Mouse (Mus musculus) retina, adult 2 months (tissue): ENCODE results near the gene Kif9.

Experiments used
- DNase-seq: peaks from one replicate; pipeline ENCODE4 v3.0.0-alpha.2; 2012; ENCODE audit warnings: low read depth, low spot score

Kif9 gene

GRCm38 (mm10) chr9:110476124-110477091, at the start of gene Kif9, which contains the start of gene Klhl18:
Gene Kif9 (plus strand): TSS chr9:110476958.
Gene Klhl18 (minus strand): TSS chr9:110476694.
- peak; percentile 90 for DNase-seq

GRCm38 (mm10) chr9:110431241-110431640, 45.5 kb upstream of the Kif9 start:
- DNase-seq, result no peak

GRCm38 (mm10) chr9:110433045-110433444, 43.7 kb upstream of the Kif9 start:
- no peak for DNase-seq

GRCm38 (mm10) chr9:110436041-110436440, 40.7 kb upstream of the Kif9 start:
- no peak for DNase-seq

GRCm38 (mm10) chr9:110440049-110440448, 36.7 kb upstream of the Kif9 start:
- DNase-seq, result no peak

GRCm38 (mm10) chr9:110440559-110440958, 36.2 kb upstream of the Kif9 start:
- no peak for DNase-seq

- no peak for DNase-seq
Measured at GRCm38 (mm10) chr9:110448356-110448755, 28.4 kb upstream of the Kif9 start.

GRCm38 (mm10) chr9:110448857-110449617, 27.7 kb upstream of the Kif9 start:
- DNase-seq, result peak; percentile 83

GRCm38 (mm10) chr9:110452523-110452922, 24.2 kb upstream of the Kif9 start:
- no peak for DNase-seq

- no peak for DNase-seq
Measured at GRCm38 (mm10) chr9:110457926-110458325, 18.8 kb upstream of the Kif9 start.

GRCm38 (mm10) chr9:110459145-110459727, 17.5 kb upstream of the Kif9 start:
- no peak for DNase-seq

- no peak for DNase-seq
Measured at GRCm38 (mm10) chr9:110460884-110461815, 15.6 kb upstream of the Kif9 start.

- DNase-seq, result peak; percentile 89
Measured at GRCm38 (mm10) chr9:110462321-110462720, 14.4 kb upstream of the Kif9 start.

GRCm38 (mm10) chr9:110463983-110464591, 12.7 kb upstream of the Kif9 start:
- DNase-seq, result no peak

GRCm38 (mm10) chr9:110465336-110465735, 11.4 kb upstream of the Kif9 start:
- no peak for DNase-seq

- no peak for DNase-seq
Measured at GRCm38 (mm10) chr9:110466179-110466578, 10.6 kb upstream of the Kif9 start.

- DNase-seq, result no peak
Measured at GRCm38 (mm10) chr9:110477951-110478350, 1.2 kb downstream of the Kif9 start.

- DNase-seq, result no peak
Measured at GRCm38 (mm10) chr9:110478639-110479038, 1.9 kb downstream of the Kif9 start.

GRCm38 (mm10) chr9:110488841-110489240, 12.1 kb downstream of the Kif9 start:
- no peak for DNase-seq

GRCm38 (mm10) chr9:110490913-110491312, 14.2 kb downstream of the Kif9 start:
- no peak for DNase-seq
